Mouse (Mus musculus) T-cell, adult 66 days (primary cell): ENCODE measurements around the gene Olfr829. TPM values are rescaled to one million over a fixed set of nuclear protein-coding genes. Genes with fewer than 3 reads are reported as not detected.

Experiments used
- total RNA-seq, 2 experiments: library from RNA; stranded (reverse); gene quantifications; 3 replicates in 1 of 2; 4 replicates in 1 of 2; pipeline ENCODE4 v1.2.4; 2023

Gene Olfr829
- not detected for total RNA-seq

GRCm38 (mm10) chr9:18854633-18855032 lies at the start of gene Olfr829:
Gene Olfr829 (plus strand): TSS chr9:18854933.

GRCm38 (mm10) chr9:18819426-18819825 lies 35.3 kb upstream of the Olfr829 start, which contains the start of gene Olfr828:
Gene Olfr828 (minus strand): TSS chr9:18819526.

GRCm38 (mm10) chr9:18874393-18874792 lies 19.7 kb downstream of the Olfr829 start, which contains the start of gene Olfr830:
Gene Olfr830 (plus strand): TSS chr9:18874693.

Other genes with a start within 250 kb of the Olfr829 start
- gene Muc16, start 180.4 kb upstream of the Olfr829 start, total RNA-seq, result under 1 TPM in 1 of 2 experiments, not detected in 1; 0.03 TPM
- not detected for gene Olfr24, start 90.9 kb upstream of the Olfr829 start, total RNA-seq
- not detected for gene Olfr828, start 35.4 kb upstream of the Olfr829 start, total RNA-seq
- gene Olfr830, start 19.8 kb downstream of the Olfr829 start, total RNA-seq, result not detected
- not detected for gene Olfr832, start 82.2 kb downstream of the Olfr829 start, total RNA-seq
- gene Olfr834, start 133.1 kb downstream of the Olfr829 start, total RNA-seq, result not detected
- not detected for gene Olfr835, start 177.8 kb downstream of the Olfr829 start, total RNA-seq